23 mouse cellular contexts compared by ENCODE assay signal in the genomic region with DNA sequence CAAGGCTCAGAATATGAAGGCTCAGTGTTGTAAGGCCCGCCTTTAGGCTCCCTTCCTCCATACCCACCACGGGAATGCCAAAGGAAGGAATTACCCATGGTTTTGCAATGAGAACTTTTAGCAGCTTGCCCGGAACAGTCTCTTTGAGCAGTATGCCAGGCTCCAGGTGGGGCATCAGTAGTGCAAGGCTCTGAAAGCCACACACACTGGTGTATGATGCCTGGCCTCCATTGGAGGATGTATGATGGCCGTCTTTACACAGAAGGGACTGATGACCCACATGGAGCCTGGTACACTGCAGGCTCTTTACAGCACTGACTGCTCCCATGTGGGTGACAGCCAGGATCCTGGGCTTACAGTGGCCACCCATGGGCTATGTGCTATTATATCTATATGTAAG.
"Had no signal": no experiment of that assay in that cellular context is flagged by ENCODE, and none has a peak within 500 bp of the region (broad histone marks: within the 10 kb centered on the region; RNA-seq: fewer than 3 reads in every experiment).

No protein-coding gene starts in this region.

- H3K27me3 ChIP-seq: limb, embryonic 12.5 days; limb, embryonic 15.5 days; midbrain, embryonic 12.5 days; midbrain, embryonic 15.5 days; neural tube, embryonic 12.5 days; neural tube, embryonic 15.5 days had no signal

- H3K4me3 ChIP-seq: layer of hippocampus, adult 2 months; limb, embryonic 12.5 days; limb, embryonic 15.5 days; midbrain, embryonic 12.5 days; midbrain, embryonic 15.5 days; neural tube, embryonic 12.5 days; neural tube, embryonic 15.5 days had no signal

- H3K27ac ChIP-seq: layer of hippocampus, adult 2 months; limb, embryonic 12.5 days; limb, embryonic 15.5 days; liver, embryonic 14.5 days; macrophage; midbrain, embryonic 12.5 days; midbrain, embryonic 15.5 days; neural tube, embryonic 12.5 days; neural tube, embryonic 15.5 days; stomach, postnatal 0 days had no signal

- H3K4me1 ChIP-seq: limb, embryonic 12.5 days; limb, embryonic 15.5 days; midbrain, embryonic 12.5 days; midbrain, embryonic 15.5 days; neural tube, embryonic 12.5 days; neural tube, embryonic 15.5 days had no signal

- DNase-seq: kidney, adult 9 months; kidney, postnatal 14 days; kidney, postnatal 4 days; layer of hippocampus, adult 9-11 months; left cerebral cortex, postnatal 4 days; liver, postnatal 0 days; lung, embryonic 14.5 days; right cerebral cortex, adult 18-20 months; right cerebral cortex, postnatal 14 days; right cerebral cortex, postnatal 4 days; thymus, adult 2 months; thymus, postnatal 14 days; thymus, postnatal 4 days had no signal
